Mouse (Mus musculus) MEL (cell line): ENCODE measurements at regions not wholly inside any gene's neighbourhood (a gene's known extent, or its start where the extent isn't known, plus 50 kb on each side); places are given as distances from the start of the nearest gene placed in this dataset.

Experiments used
- DNase-seq: peaks from one replicate; pipeline ENCODE4 v3.0.0; 2011; ENCODE audit warnings: low read depth, low spot score
- H3K27ac ChIP-seq: 2 replicates; pipeline ENCODE4 v1.5.1; 2012; ENCODE audit warnings: low read depth, mild to moderate bottlenecking, control low read depth, low read length, moderate library complexity; ENCODE audit not compliant: control insufficient read depth
- H3K27me3 ChIP-seq, 2 experiments: fragments of 150-350 bp in 1 of 2; sonication (generic) in 1 of 2; 2 replicates each; pipeline ENCODE4 v1.6.1; 2012; ENCODE audit warnings: low read length in 2 of 2, mild to moderate bottlenecking in 2 of 2, improper control_type of control experiment in 1 of 2, moderate library complexity in 1 of 2; ENCODE audit not compliant: insufficient read depth in 2 of 2, control insufficient read depth in 1 of 2
- H3K36me3 ChIP-seq, 2 experiments: 2 replicates each; pipeline ENCODE4 v1.6.1; 2012 to 2014; ENCODE audit warnings: low read length in 2 of 2, improper control_type of control experiment in 1 of 2, inconsistent platforms in 1 of 2, mild to moderate bottlenecking in 1 of 2; ENCODE audit not compliant: insufficient read depth in 2 of 2, control insufficient read depth in 1 of 2
- H3K4me1 ChIP-seq, 2 experiments: fragments of 150-350 bp in 1 of 2; sonication (generic) in 1 of 2; 2 replicates each; pipeline ENCODE4 v1.6.1; 2012; ENCODE audit warnings: low read length in 2 of 2, improper control_type of control experiment in 1 of 2, mild to moderate bottlenecking in 1 of 2; ENCODE audit not compliant: insufficient read depth in 2 of 2, control insufficient read depth in 1 of 2
- H3K4me3 ChIP-seq, 2 experiments: fragments of 150-350 bp in 1 of 2; sonication (generic) in 1 of 2; 2 replicates each; pipeline ENCODE4 v1.5.1; 2012; ENCODE audit warnings: low read depth in 2 of 2, low read length in 2 of 2, mild to moderate bottlenecking in 2 of 2, moderate library complexity in 2 of 2, control low read depth in 1 of 2, improper control_type of control experiment in 1 of 2; ENCODE audit not compliant: control insufficient read depth in 1 of 2, insufficient read depth in 1 of 2
- H3K79me2 ChIP-seq: 2 replicates; pipeline ENCODE4 v1.6.1; 2012; ENCODE audit warnings: mild to moderate bottlenecking, low read length, moderate library complexity; ENCODE audit not compliant: control insufficient read depth, poor library complexity, insufficient read depth
- H3K9ac ChIP-seq: 2 replicates; pipeline ENCODE4 v1.6.1; 2012; ENCODE audit warnings: low read depth, mild to moderate bottlenecking, control low read depth, low read length, moderate library complexity; ENCODE audit not compliant: control insufficient read depth, poor library complexity, severe bottlenecking
- H3K9me3 ChIP-seq: fragments of 150-350 bp; sonication (generic); replicated peaks from 2 replicates; pipeline ENCODE4 v1.6.1; 2012; ENCODE audit warnings: mild to moderate bottlenecking, low read length, improper control_type of control experiment, moderate library complexity; ENCODE audit not compliant: insufficient read depth
- CHD1 ChIP-seq: IDR thresholded peaks from 2 replicates; pipeline ENCODE4 v1.6.1; 2012; ENCODE audit warnings: low read depth, mild to moderate bottlenecking, inconsistent platforms, low read length, improper control_type of control experiment
- CTCF ChIP-seq, 3 experiments: IDR thresholded peaks in 2 of 3; conservative IDR thresholded peaks in 1 of 3; 2 replicates each; pipeline ENCODE4 v1.5.1; 2011 to 2012; ENCODE audit warnings: low read length in 3 of 3, low read depth in 2 of 3, mild to moderate bottlenecking in 2 of 3, improper control_type of control experiment in 1 of 3, inconsistent platforms in 1 of 3, mixed read lengths in 1 of 3, moderate library complexity in 1 of 3; ENCODE audit not compliant: control insufficient read depth in 1 of 3, insufficient read depth in 1 of 3, poor library complexity in 1 of 3, severe bottlenecking in 1 of 3
- GABPA ChIP-seq: IDR thresholded peaks from 2 replicates; pipeline ENCODE4 v1.6.1; 2012; ENCODE audit warnings: low read depth, mild to moderate bottlenecking, inconsistent platforms, low read length, improper control_type of control experiment, moderate library complexity
- HCFC1 ChIP-seq: IDR thresholded peaks from 2 replicates; pipeline ENCODE4 v1.6.1; 2012; ENCODE audit warnings: low read depth, mild to moderate bottlenecking, inconsistent platforms, low read length, improper control_type of control experiment, moderate library complexity
- MAFK ChIP-seq: IDR thresholded peaks from 2 replicates; pipeline ENCODE4 v1.6.1; 2011; ENCODE audit warnings: low read depth, mild to moderate bottlenecking, low read length, improper control_type of control experiment, borderline replicate concordance
- MYB ChIP-seq: IDR thresholded peaks from 2 replicates; pipeline ENCODE4 v1.6.1; 2011; ENCODE audit warnings: mild to moderate bottlenecking, low read depth, low read length, improper control_type of control experiment
- MYC ChIP-seq: IDR thresholded peaks from 2 replicates; pipeline ENCODE4 v1.6.1; 2011; ENCODE audit warnings: low read depth, mild to moderate bottlenecking, low read length, improper control_type of control experiment, moderate library complexity
- POLR2AphosphoS5 ChIP-seq: IDR thresholded peaks from 2 replicates; pipeline ENCODE4 v1.6.1; 2012; ENCODE audit warnings: low read depth, borderline replicate concordance, mild to moderate bottlenecking, inconsistent platforms, low read length, moderate library complexity, mixed read lengths
- RAD21 ChIP-seq: IDR thresholded peaks from 2 replicates; pipeline ENCODE4 v1.6.1; 2011; ENCODE audit warnings: mild to moderate bottlenecking, low read depth, low read length, improper control_type of control experiment
- RCOR1 ChIP-seq: IDR thresholded peaks from 2 replicates; pipeline ENCODE4 v1.6.1; 2012; ENCODE audit warnings: low read depth, mild to moderate bottlenecking, inconsistent platforms, low read length, improper control_type of control experiment
- SIN3A ChIP-seq: IDR thresholded peaks from 2 replicates; pipeline ENCODE4 v1.6.1; 2012; ENCODE audit warnings: low read length, improper control_type of control experiment, inconsistent platforms
- UBTF ChIP-seq: IDR thresholded peaks from 2 replicates; pipeline ENCODE4 v1.6.1; 2012; ENCODE audit warnings: low read depth, mild to moderate bottlenecking, inconsistent platforms, low read length, improper control_type of control experiment, moderate library complexity, borderline replicate concordance; ENCODE audit not compliant: insufficient read depth
- USF1 ChIP-seq: IDR thresholded peaks from 2 replicates; pipeline ENCODE4 v1.6.1; 2014; ENCODE audit warnings: low read depth, mild to moderate bottlenecking, inconsistent platforms, low read length, improper control_type of control experiment, moderate library complexity

- H3K27me3 ChIP-seq, result peaks cover 5 to 15% of the 10 kb centered on the region in 2 experiments
- H3K27ac ChIP-seq, result no peak overlapping the region
- no peak for DNase-seq
- no peak overlapping the region for H3K4me3 ChIP-seq
- TF ChIP-seq CHD1 (no peak), POLR2AphosphoS5 (no peak), USF1 (no peak), CTCF (IDR thresholded peaks at IDR 0.05 in 2 of 3, conservative IDR thresholded peaks at IDR 0.05 in 1 of 3; ENCODE audit: control insufficient read depth in 1 of 3, insufficient read depth in 1 of 3, low read depth in 2 of 3, low read length in 3 of 3, poor library complexity in 1 of 3, severe bottlenecking in 1 of 3) (no peak), MYB (no peak), UBTF (no peak), HCFC1 (no peak), MYC (no peak), SIN3A (no peak), GABPA (no peak), RCOR1 (no peak), MAFK (no peak), RAD21 (no peak)
- no peak overlapping the region for H3K9ac ChIP-seq
- no peaks in the 10 kb centered on the region for H3K79me2 ChIP-seq
- H3K4me1 ChIP-seq, result no peaks in the 10 kb centered on the region
- no peaks in the 10 kb centered on the region for H3K36me3 ChIP-seq
- H3K9me3 ChIP-seq, result no peaks in the 10 kb centered on the region
Observed at GRCm38 (mm10) chr11:117604019-117604418, 50.1 kb upstream of the Tnrc6c start.
